Mouse (Mus musculus) testis, adult 2 months (tissue): ENCODE measurements around the gene Stard13.

Source experiments
- CTCF ChIP-seq: fragments of 200-500 bp; IDR thresholded peaks from 2 replicates; pipeline ENCODE4 v1.5.1; 2012; ENCODE audit warnings: low read depth, mild to moderate bottlenecking, inconsistent platforms, low read length, moderate library complexity; ENCODE audit not compliant: control insufficient read depth, insufficient read depth, insufficient replicate concordance
- POLR2A ChIP-seq: fragments of 200-500 bp; IDR thresholded peaks from 2 replicates; pipeline ENCODE4 v1.6.1; 2012; ENCODE audit warnings: low read depth, mild to moderate bottlenecking, inconsistent platforms, low read length, moderate library complexity; ENCODE audit not compliant: control insufficient read depth

DNA sequence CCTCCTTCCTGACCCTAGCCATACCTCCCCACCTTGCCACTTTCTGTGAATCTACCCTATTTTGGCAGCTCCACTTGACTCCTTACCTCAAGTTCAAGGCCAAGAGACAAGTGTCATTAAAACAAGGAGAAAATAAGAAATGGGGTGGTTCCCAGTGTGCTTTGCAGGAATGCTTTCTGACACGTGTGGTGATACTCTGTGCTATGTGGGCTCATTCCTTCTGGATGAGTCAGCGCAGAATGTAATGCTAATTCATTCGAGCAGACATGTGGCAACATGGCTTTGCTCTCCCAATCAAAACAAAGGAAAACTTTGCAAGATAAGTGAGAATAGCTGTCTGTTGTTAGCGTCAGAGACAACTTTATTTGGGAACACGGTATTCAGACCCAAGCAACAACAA is 30.7 kb downstream of the Stard13 start:
- TF ChIP-seq POLR2A: no peak
- no peak for TF ChIP-seq CTCF
